Mouse (Mus musculus) ovary, postnatal 14 days (tissue): ENCODE data around the gene Plxnb3.
"Not testable (repeated sequence)": the region's sequence is repeated elsewhere in the genome, so short reads cannot be mapped to it uniquely, and the experiment has no call there.

ENCODE experiments used
- DNase-seq: peaks from one replicate; pipeline ENCODE4 v3.0.0; 2022; ENCODE audit warnings: low spot score

Gene Plxnb3

DNA sequence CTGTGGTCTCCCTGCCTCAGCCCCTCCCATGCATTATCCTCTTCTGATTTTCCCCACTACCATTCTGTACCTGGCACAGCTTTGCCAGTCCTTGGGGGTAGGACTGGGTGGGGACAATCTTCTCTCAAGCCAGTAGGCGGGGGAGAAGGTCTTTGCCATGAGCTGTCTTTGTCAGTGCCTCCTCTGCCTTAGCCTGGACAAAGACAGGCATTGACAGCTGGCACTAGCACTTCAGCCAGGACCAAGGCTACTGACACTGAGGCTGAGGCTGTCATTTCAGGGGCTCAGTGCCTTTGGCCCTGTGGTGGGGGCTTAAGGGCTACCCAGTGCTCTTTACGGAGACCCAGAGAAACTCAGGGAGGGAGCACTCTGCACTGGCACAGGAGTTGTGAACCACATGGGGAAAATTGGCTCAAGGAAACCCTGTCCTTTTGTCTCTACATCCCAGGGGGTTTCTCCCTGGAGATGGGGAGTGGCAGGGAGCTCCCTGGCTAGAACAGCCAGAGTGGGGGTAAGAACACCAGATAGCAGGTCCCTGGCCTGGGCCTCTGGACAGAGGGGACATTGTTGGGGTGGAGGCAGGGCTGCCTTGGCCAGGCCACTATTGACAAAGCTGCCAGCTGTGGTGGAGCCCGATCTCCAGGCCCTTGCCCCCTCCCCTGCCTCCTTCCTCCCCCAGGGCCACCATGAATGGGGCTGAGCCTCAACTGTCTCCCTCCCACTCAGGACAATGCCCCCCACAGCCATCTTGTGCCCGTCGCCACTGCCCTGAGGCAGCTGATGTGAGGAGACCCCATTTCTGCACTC is at the start of gene Plxnb3:
Plxnb3 (plus strand) TSS at position 757 of the 807 bp plus-strand sequence.
- no peak for DNase-seq

- peak; percentile 25 for DNase-seq
Measured at GRCm38 (mm10) chrX:73715476-73716108, 41.3 kb upstream of the Plxnb3 start.

- DNase-seq: peak; percentile 78
Measured at GRCm38 (mm10) chrX:73716109-73716661, 40.7 kb upstream of the Plxnb3 start, which contains the start of the genes Bcap31 and Abcd1. Bcap31 (minus strand) TSS chrX:73716175. Abcd1 (plus strand) TSS chrX:73716597.

DNA sequence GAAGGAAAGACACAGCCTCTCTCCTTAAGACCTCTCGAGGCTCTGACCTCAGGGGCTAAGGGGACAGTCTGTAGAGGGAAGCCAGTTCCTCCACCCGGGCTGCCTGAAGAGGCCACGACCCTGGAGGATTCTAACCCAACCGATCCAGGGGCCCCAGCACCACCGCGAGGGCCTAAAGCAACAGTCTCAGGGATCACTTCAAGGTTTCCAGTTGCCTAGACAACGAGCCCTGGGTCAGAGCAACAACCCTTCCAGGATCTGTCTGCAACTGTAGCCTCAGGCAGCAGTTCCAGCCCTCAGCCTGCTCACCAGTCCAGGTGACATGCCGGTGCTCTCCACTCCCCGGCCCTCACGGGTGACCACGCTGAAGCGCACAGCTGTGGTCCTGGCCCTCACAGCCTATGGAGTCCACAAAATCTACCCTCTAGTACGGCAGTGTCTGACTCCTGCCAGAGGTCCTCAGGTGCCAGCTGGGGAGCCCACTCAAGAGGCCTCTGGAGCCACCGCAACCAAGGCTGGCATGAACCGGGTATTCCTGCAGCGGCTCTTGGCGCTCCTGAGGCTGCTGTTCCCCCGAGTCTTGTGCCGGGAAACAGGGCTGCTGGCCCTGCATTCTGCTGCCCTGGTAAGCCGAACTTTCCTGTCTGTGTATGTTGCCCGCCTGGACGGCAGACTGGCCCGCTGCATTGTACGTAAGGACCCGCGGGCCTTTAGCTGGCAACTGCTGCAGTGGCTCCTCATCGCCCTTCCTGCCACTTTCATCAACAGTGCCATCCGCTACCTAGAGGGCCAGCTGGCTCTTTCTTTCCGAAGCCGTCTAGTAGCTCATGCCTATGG is 40.0 kb upstream of the Plxnb3 start:
- DNase-seq: peak; percentile 7

- no peak for DNase-seq
Measured at GRCm38 (mm10) chrX:73717667-73718066, 39.2 kb upstream of the Plxnb3 start.

DNA sequence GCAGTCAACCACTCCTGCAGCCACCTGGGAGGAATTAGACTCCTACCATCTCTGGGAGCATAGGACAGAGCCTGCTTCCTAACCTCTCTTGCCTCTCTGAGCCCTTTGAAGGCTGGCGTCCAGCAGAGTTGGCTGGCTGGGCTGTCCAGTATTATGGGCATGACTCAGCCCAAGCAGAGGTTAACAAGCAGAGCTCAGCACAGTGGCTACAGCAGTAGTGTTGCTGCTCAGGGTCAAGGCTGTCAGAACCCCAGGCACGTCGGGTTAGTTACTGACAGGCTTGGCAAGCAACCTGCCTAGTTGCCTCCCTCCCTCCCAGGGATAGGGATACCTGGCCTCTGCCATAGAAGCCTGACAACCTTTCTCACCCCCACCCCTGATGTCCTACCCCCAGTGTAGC is 38.6 kb upstream of the Plxnb3 start:
- no peak for DNase-seq

GRCm38 (mm10) chrX:73718686-73719362 is 38.1 kb upstream of the Plxnb3 start:
- DNase-seq: no peak

GRCm38 (mm10) chrX:73730908-73731307 is 26.0 kb upstream of the Plxnb3 start:
- no peak for DNase-seq

DNA sequence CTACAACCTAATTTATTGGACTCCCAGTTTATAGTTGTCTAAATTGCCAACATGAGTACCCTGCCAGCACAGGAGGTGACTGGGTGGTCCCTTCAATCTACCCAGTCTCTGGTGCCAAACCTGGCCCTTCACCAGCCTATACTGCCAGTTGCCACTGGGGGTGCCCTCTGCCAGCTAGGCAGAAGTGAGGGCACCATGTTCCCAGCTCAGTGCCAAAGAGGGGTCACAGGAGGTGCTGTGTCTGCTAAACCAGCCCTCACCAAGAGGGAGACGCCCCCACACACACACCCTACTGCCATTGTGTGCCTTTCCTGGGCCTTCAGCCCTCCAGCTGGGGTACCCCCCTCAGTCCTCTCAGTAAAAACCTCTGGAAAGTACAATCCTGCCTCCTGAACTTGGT is 18.7 kb upstream of the Plxnb3 start:
- DNase-seq: no peak

GRCm38 (mm10) chrX:73739151-73739550 is 17.7 kb upstream of the Plxnb3 start:
- no peak for DNase-seq

DNA sequence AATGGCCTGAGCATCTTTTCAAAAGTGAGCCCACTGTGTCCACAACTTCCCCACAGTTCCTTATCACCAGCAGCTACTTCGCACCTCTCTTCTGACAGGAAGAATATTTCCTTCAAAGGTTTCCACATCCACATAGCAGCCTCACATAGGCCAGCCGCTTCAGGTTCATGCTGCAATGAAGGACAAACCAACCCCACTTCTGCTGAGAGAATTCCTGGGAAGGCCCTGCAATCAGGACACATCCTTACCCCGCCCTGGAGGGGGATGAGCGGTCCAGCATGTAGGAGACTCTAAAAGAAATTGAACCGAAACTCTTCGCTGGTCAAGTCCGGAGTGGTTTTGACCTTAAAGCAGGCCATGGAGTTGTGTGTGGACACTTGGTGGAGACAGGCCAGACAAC is 17.0 kb upstream of the Plxnb3 start:
- not testable (repeated sequence) for DNase-seq

DNA sequence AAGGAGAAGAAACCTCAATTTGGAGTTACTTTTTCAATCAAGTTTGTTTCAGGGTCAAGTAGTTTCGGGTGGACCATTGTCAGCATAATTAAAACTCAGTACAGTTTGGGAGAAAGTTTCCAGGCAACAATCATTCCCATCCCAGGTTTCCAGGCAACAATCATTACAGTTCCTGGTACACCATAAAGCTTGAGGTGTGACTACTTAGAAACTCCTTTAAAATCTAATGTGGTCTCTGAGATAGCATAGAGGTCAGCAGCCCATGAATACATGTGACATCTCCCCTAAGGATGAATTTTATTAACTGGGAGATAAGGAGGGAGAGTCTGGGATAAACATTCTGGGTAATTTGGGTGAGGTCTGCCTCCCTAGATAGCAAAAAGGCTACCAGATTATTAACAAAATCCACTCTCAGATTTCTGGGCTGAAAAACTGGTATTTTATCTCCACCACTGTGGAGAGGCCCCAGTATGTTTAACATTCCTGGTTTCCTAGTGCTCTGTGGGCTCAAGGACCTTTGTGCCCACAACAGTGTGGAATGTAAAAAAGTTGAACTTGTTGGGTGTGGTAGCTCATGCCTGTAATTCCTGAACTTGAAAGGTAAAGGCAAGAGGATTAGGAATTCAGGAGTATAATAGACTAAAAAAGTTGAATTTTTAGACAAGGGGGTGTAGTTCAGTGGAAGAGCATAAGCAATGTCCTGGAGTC is 12.0 kb upstream of the Plxnb3 start:
- no peak for DNase-seq

- DNase-seq: no peak
Measured at GRCm38 (mm10) chrX:73748977-73749376, 7.9 kb upstream of the Plxnb3 start.

DNA sequence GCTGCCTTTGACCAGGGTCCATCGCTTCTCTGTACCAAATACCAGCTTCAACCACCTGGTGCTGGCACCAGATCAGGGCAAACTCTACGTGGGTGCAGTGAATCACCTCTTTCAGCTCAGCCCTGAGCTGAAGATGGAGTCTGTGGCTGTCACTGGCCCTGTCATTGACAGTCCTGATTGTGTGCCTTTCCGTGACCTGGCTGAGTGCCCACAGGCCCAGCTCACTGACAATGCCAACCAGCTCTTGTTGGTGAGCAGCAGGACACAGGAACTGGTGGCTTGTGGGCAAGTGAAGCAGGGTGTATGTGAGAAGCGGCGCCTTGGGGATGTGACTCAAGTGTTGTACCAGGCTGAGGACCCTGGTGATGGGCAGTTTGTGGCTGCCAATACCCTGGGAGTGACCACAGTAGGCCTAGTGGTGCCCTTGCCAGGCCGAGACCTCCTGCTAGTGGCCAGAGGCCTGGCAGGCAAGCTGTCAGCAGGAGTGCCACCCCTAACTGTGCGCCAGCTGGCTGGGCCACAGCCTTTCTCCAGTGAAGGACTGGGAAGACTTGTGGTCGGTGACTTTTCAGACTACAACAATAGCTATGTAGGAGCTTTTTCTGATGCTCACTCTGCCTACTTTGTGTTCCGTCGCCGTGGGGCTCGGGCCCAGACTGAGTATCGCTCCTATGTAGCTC is 1.9 kb downstream of the Plxnb3 start:
- no peak for DNase-seq

- no peak for DNase-seq
Measured at GRCm38 (mm10) chrX:73765311-73765710, 8.4 kb downstream of the Plxnb3 start.

- DNase-seq: no peak
Measured at GRCm38 (mm10) chrX:73767267-73767666, 10.4 kb downstream of the Plxnb3 start.

- no peak for DNase-seq
Measured at GRCm38 (mm10) chrX:73774168-73774760, 17.4 kb downstream of the Plxnb3 start, which contains the start of gene Srpk3. Srpk3 (plus strand) TSS chrX:73774405.

GRCm38 (mm10) chrX:73774802-73775483 is 18.1 kb downstream of the Plxnb3 start:
- DNase-seq: no peak

- DNase-seq: no peak
Measured at GRCm38 (mm10) chrX:73782227-73782626, 25.3 kb downstream of the Plxnb3 start.
